Mouse (Mus musculus) gastrocnemius, postnatal 4 days (tissue): ENCODE data around the gene Raet1d. TPM values are rescaled to one million over a fixed set of nuclear protein-coding genes. Genes with fewer than 3 reads are reported as not detected.
"Not testable (repeated sequence)": the region's sequence is repeated elsewhere in the genome, so short reads cannot be mapped to it uniquely, and the experiment has no call there.

Experiments used
- DNase-seq, 2 experiments: peaks; one replicate each; pipeline ENCODE4 v3.0.0; 2021 to 2022; ENCODE audit warnings: low spot score in 2 of 2, mixed read lengths in 2 of 2
- long read RNA-seq, 2 experiments: library from polyadenylated mRNA; stranded (forward); transcript quantifications; one replicate each; pipeline ENCODE4 v2.0.0; 2021
- total RNA-seq, 2 experiments: library from RNA; stranded (reverse); gene quantifications; 2 replicates each; pipeline ENCODE4 v1.2.3; 2021

Gene Raet1d
- 1 to 10 TPM in 1 of 2 experiments, under 1 TPM in 1; 0.34 to 1.6 TPM for total RNA-seq
- long read RNA-seq, experiment 1, partial matches to known transcripts = 0 of 4 reads
- long read RNA-seq, experiment 1, other reads (novel, unspliced or antisense) = 3 of 4 reads
- long read RNA-seq, experiment 2 = 0 reads

- not testable (repeated sequence) for DNase-seq
Observed at GRCm38 (mm10) chr10:22360252-22360651, at the start of gene Raet1d. TSS of gene Raet1d (plus strand) at chr10:22360552.

GRCm38 (mm10) chr10:22322858-22323257 lies 37.5 kb upstream of the Raet1d start:
- DNase-seq = no peak

GRCm38 (mm10) chr10:22345721-22346120 lies 14.6 kb upstream of the Raet1d start:
- not testable (repeated sequence) for DNase-seq

GRCm38 (mm10) chr10:22353548-22354195 lies 6.7 kb upstream of the Raet1d start:
- not testable (repeated sequence) for DNase-seq

GRCm38 (mm10) chr10:22354196-22354574 lies 6.2 kb upstream of the Raet1d start:
- DNase-seq = not testable (repeated sequence)

- not testable (repeated sequence) for DNase-seq
Observed at GRCm38 (mm10) chr10:22357373-22357772, 3.0 kb upstream of the Raet1d start.

GRCm38 (mm10) chr10:22360957-22361356 lies 605 bp downstream of the Raet1d start:
- not testable (repeated sequence) for DNase-seq

GRCm38 (mm10) chr10:22361415-22362352 lies 1.3 kb downstream of the Raet1d start:
- DNase-seq = not testable (repeated sequence)

- not testable (repeated sequence) for DNase-seq
Observed at GRCm38 (mm10) chr10:22362466-22362865, 2.1 kb downstream of the Raet1d start.

- DNase-seq = not testable (repeated sequence)
Observed at GRCm38 (mm10) chr10:22364915-22365314, 4.6 kb downstream of the Raet1d start.

- DNase-seq = not testable (repeated sequence)
Observed at GRCm38 (mm10) chr10:22381226-22381625, 20.9 kb downstream of the Raet1d start.

- not testable (repeated sequence) for DNase-seq
Observed at GRCm38 (mm10) chr10:22390146-22390545, 29.8 kb downstream of the Raet1d start.

GRCm38 (mm10) chr10:22391616-22392015 lies 31.3 kb downstream of the Raet1d start:
- not testable (repeated sequence) for DNase-seq

GRCm38 (mm10) chr10:22393028-22393824 lies 32.9 kb downstream of the Raet1d start:
- not testable (repeated sequence) for DNase-seq

GRCm38 (mm10) chr10:22396680-22397079 lies 36.3 kb downstream of the Raet1d start:
- not testable (repeated sequence) for DNase-seq

GRCm38 (mm10) chr10:22402225-22402917 lies 42.0 kb downstream of the Raet1d start:
- DNase-seq = peak; percentile 26 to 30

GRCm38 (mm10) chr10:22413702-22414494 lies 53.5 kb downstream of the Raet1d start:
- peak in 1 of 2 experiments; percentile 10 for DNase-seq
